28 mouse cellular contexts compared by ENCODE assay signal in the genomic region with DNA sequence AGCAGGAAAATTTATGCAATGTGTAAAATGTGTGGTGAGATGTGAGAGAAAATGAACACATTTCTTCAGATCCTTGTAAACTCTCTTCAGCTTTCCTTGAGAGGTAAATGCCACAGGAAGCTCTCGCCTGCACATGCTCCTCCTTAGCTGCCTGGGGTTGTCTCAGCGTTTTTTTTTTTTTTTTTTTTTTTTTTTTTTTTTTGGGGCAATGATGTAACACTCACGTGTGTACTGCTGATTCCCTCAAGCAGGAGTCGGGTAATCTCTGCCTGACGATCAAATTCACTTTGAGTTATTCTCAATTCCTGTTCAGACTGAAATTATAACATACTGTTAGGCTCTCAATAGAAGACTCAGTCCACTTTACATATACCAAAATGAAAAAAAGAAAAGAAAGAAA. TPM values are rescaled to one million over a fixed set of nuclear protein-coding genes. Genes with fewer than 3 reads are reported as not detected.
DNase-seq lines count a peak whose midpoint lies in the region; ATAC-seq and TF ChIP-seq lines count a peak whose summit lies in the region.
"Had no signal": no experiment of that assay in that cellular context is flagged by ENCODE, and none has a peak within 500 bp of the region (broad histone marks: within the 10 kb centered on the region; RNA-seq: fewer than 3 reads in every experiment).

No protein-coding gene starts in this region.

- peaks cover 75% of the 10 kb centered on the region for H3K79me2 ChIP-seq in macrophage (ENCODE audit: inconsistent target)

- H3K4me3 ChIP-seq in bone marrow macrophage, adult 2 months (ENCODE audit: insufficient read depth, low read length), result no peak overlapping the region
- H3K4me3 ChIP-seq in macrophage (ENCODE audit: inconsistent target), result no peak overlapping the region
- no peak overlapping the region for H3K4me3 ChIP-seq in hindbrain, embryonic 16.5 days (ENCODE audit: low read length)
- H3K4me3 ChIP-seq: embryonic facial prominence, embryonic 13.5 days; heart, adult 2 months; heart, embryonic 13.5 days; limb, embryonic 10.5 days; liver, embryonic 12.5 days; midbrain, embryonic 10.5 days; myocyte had no signal

- peak; percentile 18 for DNase-seq in CD4-positive helper T cell, adult 2 months (ENCODE audit: low read depth, low spot score)
- DNase-seq in heart, adult 11 months, result no peak
- no peak for DNase-seq in urinary bladder, postnatal 25 days (ENCODE audit: low spot score)
- DNase-seq: adrenal gland, postnatal 25 days; cerebellum, adult 11 months; cerebellum, postnatal 14 days; embryo, embryonic 11 days; gastrocnemius, postnatal 14 days; heart, adult 2 months; heart, postnatal 14 days; kidney, adult 2 months; lung, adult 2 months; lung, postnatal 36 days; thymus, adult 18-20 months; thymus, postnatal 4 days had no signal

- peaks cover 23% of the 10 kb centered on the region; the same call in 1 of the 2 replicates for H3K36me3 ChIP-seq in macrophage (ENCODE audit: inconsistent target)
- H3K36me3 ChIP-seq in hindbrain, embryonic 16.5 days (ENCODE audit: control insufficient read depth, insufficient read depth, low read length), result peaks cover 26% of the 10 kb centered on the region

- peak; percentile 65 for ATAC-seq in CD4-positive, CD25-positive, alpha-beta regulatory T cell, adult 4 months
- ATAC-seq in hindbrain, embryonic 16.5 days, result no peak
- ATAC-seq: forebrain, embryonic 14.5 days; liver, embryonic 12.5 days; midbrain, embryonic 16.5 days had no signal

- no peak for TF ChIP-seq CTCF in bone marrow macrophage, adult 2 months (IDR thresholded peaks at IDR 0.05; ENCODE audit: low read depth, low read length)

- WGBS in macrophage (ENCODE audit: missing documents), result 4% methylated on average over 5 of the region's 5 CpGs
- WGBS in hindbrain, embryonic 16.5 days, result 84% methylated on average over 5 of the region's 5 CpGs

- H3K4me1 ChIP-seq in bone marrow macrophage, adult 2 months (ENCODE audit: control insufficient read depth, insufficient read depth, low read length), result peaks cover 51% of the 10 kb centered on the region
- H3K4me1 ChIP-seq in hindbrain, embryonic 16.5 days (ENCODE audit: control insufficient read depth, insufficient read depth, low read depth, low read length), result no peaks in the 10 kb centered on the region
- H3K4me1 ChIP-seq: embryonic facial prominence, embryonic 13.5 days; limb, embryonic 10.5 days; midbrain, embryonic 10.5 days had no signal

- no peak overlapping the region for H3K9ac ChIP-seq in hindbrain, embryonic 16.5 days (ENCODE audit: low read depth, low read length)
- H3K9ac ChIP-seq: embryonic facial prominence, embryonic 13.5 days; heart, embryonic 13.5 days; liver, embryonic 12.5 days had no signal

- H3K9me3 ChIP-seq in hindbrain, embryonic 16.5 days (ENCODE audit: control insufficient read depth, low read length), result no peaks in the 10 kb centered on the region
- H3K9me3 ChIP-seq: embryonic facial prominence, embryonic 13.5 days; heart, embryonic 13.5 days; limb, embryonic 10.5 days; liver, embryonic 12.5 days; midbrain, embryonic 10.5 days had no signal

- peak overlapping the region; percentile 100 for H3K27ac ChIP-seq in bone marrow macrophage, adult 2 months (ENCODE audit: insufficient read depth, low read depth, low read length)
- peak overlapping the region; percentile 97 for H3K27ac ChIP-seq in macrophage
- H3K27ac ChIP-seq in hindbrain, embryonic 16.5 days (ENCODE audit: low read depth, low read length), result no peak overlapping the region
- H3K27ac ChIP-seq: embryonic facial prominence, embryonic 13.5 days; heart, adult 2 months; heart, embryonic 13.5 days; kidney, postnatal 0 days; limb, embryonic 10.5 days; liver, embryonic 12.5 days; midbrain, embryonic 10.5 days had no signal

- H3K4me2 ChIP-seq in hindbrain, embryonic 16.5 days (ENCODE audit: low read length), result no peak overlapping the region
- H3K4me2 ChIP-seq: embryonic facial prominence, embryonic 13.5 days; heart, embryonic 13.5 days; liver, embryonic 12.5 days had no signal

- TF ChIP-seq POLR2A in bone marrow macrophage, adult 2 months (IDR thresholded peaks at IDR 0.05; ENCODE audit: borderline replicate concordance, low read depth, low read length), result no peak

- no peaks in the 10 kb centered on the region for H3K27me3 ChIP-seq in hindbrain, embryonic 16.5 days (replicated peaks; ENCODE audit: control insufficient read depth, insufficient read depth, low read length)
- H3K27me3 ChIP-seq: embryonic facial prominence, embryonic 13.5 days; heart, embryonic 13.5 days; liver, embryonic 12.5 days had no signal

RNA-seq across cellular contexts. Expression of gene Sh3glb1, which starts 23.0 kb away (rescaled TPM):
- 10 to 100 TPM; 43.3 to 59.8 TPM for polyA plus RNA-seq in CD4-positive, CD25-positive, alpha-beta regulatory T cell, adult 4 months (2017; shearing (Covaris generic))
- 346 and 350 TPM in 2 replicates for polyA plus RNA-seq in bone marrow macrophage, adult 2 months (2012; ENCODE audit: insufficient read depth, insufficient read length, missing spikeins)
- total RNA-seq in macrophage (2018; cell fraction: chromatin; rRNA removed), result 100 to 1,000 TPM in 9 of 26 experiments, 10 to 100 TPM in 17; 50.8 to 138 (median 89.0) TPM
- total RNA-seq in macrophage (2018; cell fraction: cytosol; rRNA removed), result 100 to 1,000 TPM; 324 to 512 (median 380) TPM
- 100 to 1,000 TPM in 21 of 26 experiments, 10 to 100 TPM in 5; 77.4 to 176 (median 127) TPM for total RNA-seq in macrophage (2018; cell fraction: nucleus; rRNA removed)
- polyA plus RNA-seq in macrophage (2018), result 204 to 482 TPM (median 327 TPM) in 3 replicates
- 95.4 and 113 TPM in 2 replicates for polyA plus RNA-seq in hindbrain, embryonic 16.5 days (2015; fragmentation: Nextera tagmentation; extraction: Ambion mirVana)
